Mouse (Mus musculus) C2C12 (cell line): ENCODE results near the gene Bcl2l15.

Experiments
- CEBPB ChIP-seq: IDR thresholded peaks from one replicate; pipeline ENCODE4 v1.6.1; 2011; ENCODE audit warnings: low read depth, mild to moderate bottlenecking, control low read depth, moderate library complexity
- CTCF ChIP-seq: IDR thresholded peaks from one replicate; pipeline ENCODE4 v1.5.1; 2011; ENCODE audit not compliant: control insufficient read depth, insufficient read depth, insufficient read length
- MAX ChIP-seq: IDR thresholded peaks from one replicate; pipeline ENCODE4 v1.6.1; 2011; ENCODE audit warnings: mild to moderate bottlenecking, control low read depth
- MYOD1 ChIP-seq: IDR thresholded peaks from one replicate; pipeline ENCODE4 v1.6.1; 2011; ENCODE audit warnings: low read depth; ENCODE audit not compliant: control insufficient read depth, insufficient read length
- MYOG ChIP-seq: IDR thresholded peaks from one replicate; pipeline ENCODE4 v1.6.1; 2011; ENCODE audit not compliant: control insufficient read depth, insufficient read length; ENCODE audit errors: extremely low read depth
- USF1 ChIP-seq: IDR thresholded peaks from one replicate; pipeline ENCODE4 v1.6.1; 2011; ENCODE audit warnings: low read depth, mild to moderate bottlenecking, control low read depth, moderate library complexity

- TF ChIP-seq CTCF (no peak), MYOG (no peak), MAX (no peak), USF1 (no peak), CEBPB (no peak), MYOD1 (no peak)
These were observed 30.4 kb downstream of the Bcl2l15 start for GRCm38 (mm10) chr3:103862721-103863220.
